Mouse (Mus musculus) liver, embryonic 14 days (tissue): ENCODE data around the gene Hspd1. TPM values are rescaled to one million over a fixed set of nuclear protein-coding genes. Genes with fewer than 3 reads are reported as not detected.

Experiments
- polyA plus RNA-seq: library from polyadenylated mRNA; depleted of rRNA; stranded (reverse); fragments of >200 nt; gene quantifications from 2 replicates; pipeline ENCODE4 v1.2.3, GENCODE M21; 2012; rRNA removed

Hspd1 gene
- 197 and 210 TPM in 2 replicates for polyA plus RNA-seq

DNA sequence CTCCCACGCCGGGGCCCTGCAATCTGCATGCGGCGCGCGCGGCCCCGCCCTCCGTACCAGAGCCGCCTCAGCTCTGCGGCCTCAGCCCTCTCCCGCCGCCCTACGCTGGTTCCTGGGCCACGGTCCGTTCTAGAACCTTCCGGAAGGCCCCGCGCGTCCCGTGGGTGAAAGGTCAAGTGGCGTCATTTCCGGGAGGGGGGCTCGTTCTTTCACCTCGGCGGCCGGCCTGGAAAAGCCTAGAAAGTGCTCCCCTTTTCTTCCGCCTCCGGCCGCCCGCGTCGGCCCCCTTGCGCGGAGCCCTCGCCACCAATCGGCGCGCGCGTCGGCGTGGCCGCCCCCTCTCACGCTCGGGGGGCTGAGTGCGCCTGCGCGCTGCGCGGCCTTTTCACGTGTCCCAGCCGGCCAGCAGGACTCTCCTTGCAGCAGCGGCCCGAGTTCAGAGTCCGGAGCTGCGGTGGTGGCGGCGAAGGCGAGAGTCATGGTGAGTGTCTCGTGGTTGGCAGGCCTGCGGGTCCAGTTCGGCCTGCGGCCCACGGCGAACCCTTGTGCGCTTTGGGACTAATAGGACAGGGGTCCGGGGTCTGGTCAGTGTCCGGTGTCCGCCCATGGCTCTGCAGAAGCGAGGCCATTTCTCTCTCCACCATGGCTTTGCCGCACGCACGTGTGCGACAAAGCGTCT lies at the start of gene Hspd1, which contains the start of gene Hspe1:
Gene Hspd1, minus strand, starts transcription at position 312 of the 679 bp plus-strand sequence.
Gene Hspe1, plus strand, starts transcription at position 201 of the 679 bp plus-strand sequence.

DNA sequence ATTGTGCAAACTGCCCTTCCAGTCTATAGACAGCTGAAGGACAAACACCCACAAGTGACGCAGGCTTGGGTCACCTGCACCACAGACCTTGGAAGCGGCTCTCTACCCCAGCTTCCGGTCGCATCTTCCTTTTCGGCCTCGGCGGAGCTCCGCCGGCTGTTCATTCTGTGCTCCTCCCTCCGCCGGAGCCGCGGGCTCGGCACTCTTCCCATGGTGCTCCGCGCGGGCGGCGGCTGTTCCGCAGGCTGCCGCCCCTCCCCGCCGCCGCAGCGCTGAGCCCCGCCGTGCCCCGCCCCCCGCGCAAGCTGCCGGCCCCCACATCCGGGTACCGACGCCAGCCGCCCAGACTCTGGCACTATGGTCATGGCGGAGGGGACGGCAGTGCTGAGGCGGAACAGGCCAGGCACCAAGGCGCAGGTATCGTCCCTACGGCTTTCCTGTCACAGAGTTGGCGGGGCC lies 42.9 kb upstream of the Hspd1 start, which contains the start of gene Mob4:
Gene Mob4, plus strand, starts transcription at position 289 of the 459 bp plus-strand sequence.

DNA sequence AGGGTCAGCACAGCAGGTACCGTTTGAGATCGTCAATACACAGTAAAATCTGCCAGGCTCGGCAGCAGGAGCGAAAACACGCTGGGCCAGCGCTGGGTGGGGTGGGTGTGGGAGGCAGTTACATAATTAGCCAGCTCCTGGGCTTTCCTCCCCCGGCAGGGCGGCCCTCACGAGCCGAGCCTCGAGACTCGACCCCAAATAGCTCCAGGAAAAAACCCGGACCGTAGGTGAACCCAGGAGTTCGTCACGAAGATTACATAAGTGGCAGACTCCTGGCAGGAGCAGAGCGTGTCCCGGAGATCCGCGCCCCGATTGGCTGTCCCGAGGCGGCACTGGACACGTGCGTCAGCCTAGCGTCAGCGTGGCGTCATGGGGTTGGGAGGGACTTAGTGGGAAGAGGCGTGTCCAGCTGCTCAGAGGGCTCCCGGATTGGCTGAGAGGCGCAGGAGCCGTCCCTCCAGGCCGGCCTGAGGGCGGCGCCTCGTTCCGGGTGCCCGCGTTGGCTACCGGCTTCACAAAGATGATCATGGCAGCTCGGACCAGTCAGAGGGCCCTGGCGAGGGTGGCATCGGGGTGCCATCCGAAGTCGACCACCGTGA lies 35.6 kb downstream of the Hspd1 start, which contains the start of gene Coq10b:
Gene Coq10b, plus strand, starts transcription at position 416 of the 599 bp plus-strand sequence.

Other genes starting within 250 kb of the Hspd1 start
- gene Ankrd44, start 161.9 kb downstream of the Hspd1 start, polyA plus RNA-seq, result 3.8 and 4.9 TPM in 2 replicates
- 47.4 and 51.3 TPM in 2 replicates for gene Sf3b1, start 60.8 kb downstream of the Hspd1 start, polyA plus RNA-seq
- 8.7 and 10.5 TPM in 2 replicates for gene Coq10b, start 35.5 kb downstream of the Hspd1 start, polyA plus RNA-seq
- gene Hspe1, start 111 bp downstream of the Hspd1 start, polyA plus RNA-seq, result 347 and 395 TPM in 2 replicates
- gene Mob4, start 43.0 kb upstream of the Hspd1 start, polyA plus RNA-seq, result 10.8 and 12.8 TPM in 2 replicates
- gene Rftn2, start 138.5 kb upstream of the Hspd1 start, polyA plus RNA-seq, result 0.35 and 0.36 TPM in 2 replicates
- 1.8 and 2.3 TPM in 2 replicates for gene Mars2, start 148.9 kb upstream of the Hspd1 start, polyA plus RNA-seq